Mouse (Mus musculus): ENCODE measurements around the gene Cd151.

Gene Cd151

GRCm38 (mm10) chr7:141495940-141496339 lies 28.7 kb downstream of the Cd151 start:
- no peak for DNase-seq (ENCODE audit: low spot score)

DNA sequence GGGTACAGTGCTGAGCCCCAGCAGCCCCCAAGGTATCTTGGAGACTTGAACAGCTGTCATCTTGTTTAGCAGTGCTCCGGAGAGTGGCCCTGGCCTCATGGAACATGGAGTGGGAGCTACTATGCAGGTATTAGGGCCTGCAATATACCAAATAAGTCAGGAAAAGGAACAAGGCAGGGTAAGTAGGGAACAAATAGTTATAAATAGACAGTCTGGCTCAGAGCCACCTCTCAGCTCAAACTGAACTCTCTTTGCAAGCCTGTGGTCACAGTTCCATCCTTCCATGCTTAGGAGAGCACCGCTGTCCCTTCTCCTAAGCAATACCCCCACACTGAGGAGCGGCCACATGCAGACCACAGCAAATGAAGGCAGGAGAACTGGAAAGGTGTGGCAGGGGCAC lies 30.4 kb downstream of the Cd151 start:
- DNase-seq (ENCODE audit: low spot score): no peak

DNA sequence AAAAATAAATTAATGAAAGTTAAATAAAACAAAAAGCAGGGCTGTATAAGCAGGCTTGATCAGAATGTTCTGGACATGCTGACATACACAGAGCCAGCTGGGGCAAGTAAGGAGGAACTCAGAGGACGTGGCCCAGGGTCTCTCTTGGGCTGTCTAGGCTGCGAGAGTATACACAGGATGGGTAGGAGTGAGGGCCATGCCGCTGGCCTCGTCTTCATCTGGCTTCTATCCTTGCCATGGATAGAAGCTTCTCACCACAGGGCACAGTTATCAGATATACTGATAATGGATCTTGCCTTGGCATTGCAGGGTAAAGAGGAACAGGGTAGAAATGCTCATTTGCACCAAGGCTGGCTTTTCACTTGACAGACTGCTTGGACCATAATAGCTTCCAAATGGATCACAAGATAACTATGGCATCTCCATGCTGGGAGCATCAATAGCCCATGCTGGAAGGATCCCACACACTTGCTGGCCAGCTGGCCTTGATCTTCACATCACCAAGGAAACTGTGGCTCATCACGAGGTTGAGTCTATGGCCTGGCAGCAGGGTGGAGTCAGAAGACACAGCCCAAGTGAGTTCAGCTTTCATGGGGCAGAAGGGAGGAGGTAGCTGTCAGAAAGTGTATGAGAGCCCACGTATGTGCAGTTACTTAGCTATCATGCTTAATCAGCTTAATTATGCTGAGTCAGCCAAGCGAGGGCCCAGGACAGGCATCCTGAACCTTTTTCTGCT lies 34.8 kb downstream of the Cd151 start:
- no peak for DNase-seq (ENCODE audit: low spot score)

GRCm38 (mm10) chr7:141502556-141502905 lies 35.3 kb downstream of the Cd151 start:
- DNase-seq (ENCODE audit: low spot score): no peak

DNA sequence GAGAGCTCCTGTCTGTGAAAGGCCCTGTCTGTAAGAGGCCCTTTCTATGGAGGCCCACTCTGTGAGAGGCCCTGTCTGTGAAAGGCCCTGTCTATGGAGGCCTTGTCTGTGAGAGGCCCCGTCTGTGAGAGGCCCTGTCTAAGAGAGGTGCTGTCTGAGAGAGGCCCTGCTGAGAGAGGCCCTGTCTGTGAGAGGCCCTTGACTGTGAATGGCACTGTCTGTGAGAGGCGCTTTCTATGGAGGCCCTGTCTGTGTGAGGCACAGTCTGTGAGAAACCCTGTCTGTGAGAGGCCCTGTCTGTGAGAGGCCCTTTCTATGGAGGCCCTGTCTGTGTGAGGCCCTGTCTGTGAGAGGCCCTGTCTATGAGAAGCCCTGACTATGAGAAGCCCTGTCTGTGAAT lies 39.1 kb downstream of the Cd151 start:
- no peak for DNase-seq (ENCODE audit: low spot score)

DNA sequence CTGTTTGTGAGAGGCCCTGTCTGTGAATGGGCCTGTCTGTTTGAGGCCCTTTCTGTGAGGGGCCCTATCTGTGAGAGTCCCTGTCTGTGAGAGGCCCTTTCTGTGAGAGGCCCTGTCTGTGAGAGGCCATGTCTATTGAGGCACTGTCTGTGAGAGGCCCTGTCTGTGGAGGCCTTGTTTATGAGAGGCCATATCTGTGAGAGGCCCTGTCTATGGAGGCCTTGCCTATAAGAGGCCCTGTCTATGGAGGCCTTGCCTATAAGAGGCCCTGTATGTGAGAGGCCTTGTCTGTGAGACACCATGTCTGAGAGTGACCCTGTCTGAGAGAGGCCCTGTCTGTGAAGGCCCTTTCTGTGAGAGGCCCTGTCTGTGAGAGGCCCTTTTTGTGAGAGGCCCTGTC lies 41.0 kb downstream of the Cd151 start:
- no peak for DNase-seq (ENCODE audit: low spot score)

- DNase-seq (ENCODE audit: low spot score): no peak
Measured at GRCm38 (mm10) chr7:141510196-141510595, 43.0 kb downstream of the Cd151 start.

GRCm38 (mm10) chr7:141510681-141511191 lies 43.5 kb downstream of the Cd151 start:
- no peak for DNase-seq (ENCODE audit: low spot score)

- no peak for DNase-seq (ENCODE audit: low spot score)
Measured at GRCm38 (mm10) chr7:141517638-141518037, 50.4 kb downstream of the Cd151 start.

DNA sequence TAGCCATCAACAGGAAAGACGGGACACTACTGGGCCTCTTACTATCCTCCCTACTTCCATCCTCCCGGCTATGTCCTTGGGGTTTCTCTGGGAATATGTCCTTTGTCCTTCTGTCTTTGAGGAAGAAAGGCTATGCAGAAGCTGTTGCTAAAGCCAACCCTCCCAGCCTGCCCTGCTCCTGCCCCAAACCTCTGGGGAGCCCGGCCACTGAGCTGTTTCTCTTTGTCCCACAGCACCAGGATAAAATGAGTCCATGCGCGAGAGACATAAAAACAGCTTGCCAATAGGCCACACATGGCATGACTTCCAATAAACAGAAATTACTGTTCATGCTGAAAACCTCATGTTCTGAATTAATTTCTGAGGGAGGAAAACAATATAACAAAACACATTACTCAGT lies 51.1 kb downstream of the Cd151 start:
- DNase-seq (ENCODE audit: low spot score): no peak

DNA sequence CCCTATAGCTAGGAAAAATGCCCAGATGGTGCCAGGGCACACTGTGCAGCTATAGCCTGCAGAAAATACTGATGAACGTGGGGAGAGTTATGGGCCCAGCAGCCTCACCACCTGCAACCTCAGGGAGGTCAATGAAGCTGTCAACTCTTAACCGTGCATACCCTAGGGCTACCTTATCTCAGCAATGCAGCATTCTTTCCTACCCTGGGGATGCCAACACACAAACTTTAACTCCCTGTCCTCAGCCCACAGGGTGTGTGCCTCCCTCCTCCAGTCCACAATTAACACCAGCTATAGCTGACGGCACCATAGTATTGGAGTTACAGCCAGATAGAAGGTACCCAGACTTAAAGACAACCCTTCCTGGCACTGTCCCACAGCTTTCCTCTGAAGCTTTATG lies 51.7 kb downstream of the Cd151 start:
- DNase-seq (ENCODE audit: low spot score): no peak

DNA sequence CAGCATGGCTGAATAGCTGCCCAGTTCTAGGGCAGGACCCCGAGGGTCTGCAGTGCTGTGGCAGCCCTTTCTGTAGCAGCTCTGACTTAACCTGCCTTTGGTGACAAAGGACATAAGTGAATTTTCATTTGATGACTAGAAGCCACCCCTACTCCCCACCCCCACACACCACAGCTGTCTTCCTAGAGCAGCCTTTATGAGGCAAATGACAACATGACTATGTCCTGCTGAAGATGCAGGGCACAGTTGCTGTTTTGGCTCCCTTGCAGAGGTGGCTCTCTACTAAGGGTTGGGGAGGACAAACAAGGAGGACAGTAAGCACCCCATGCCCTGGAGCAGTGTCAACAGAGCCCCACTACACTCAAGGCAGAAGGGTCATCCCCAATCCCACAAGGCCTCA lies 52.6 kb downstream of the Cd151 start:
- no peak for DNase-seq (ENCODE audit: low spot score)
